Mouse (Mus musculus) cerebellum, adult 2 months (tissue): ENCODE measurements around the gene Homer2.

Experiments
- CTCF ChIP-seq: fragments of 200-500 bp; IDR thresholded peaks from 2 replicates; pipeline ENCODE4 v1.5.1; 2011; ENCODE audit warnings: low read depth, mild to moderate bottlenecking, control low read depth, low read length, moderate library complexity, borderline replicate concordance; ENCODE audit not compliant: insufficient read depth
- POLR2A ChIP-seq: fragments of 200-500 bp; IDR thresholded peaks from 2 replicates; pipeline ENCODE4 v1.6.1; 2011; ENCODE audit warnings: low read length, control low read depth, borderline replicate concordance; ENCODE audit not compliant: insufficient read depth

DNA sequence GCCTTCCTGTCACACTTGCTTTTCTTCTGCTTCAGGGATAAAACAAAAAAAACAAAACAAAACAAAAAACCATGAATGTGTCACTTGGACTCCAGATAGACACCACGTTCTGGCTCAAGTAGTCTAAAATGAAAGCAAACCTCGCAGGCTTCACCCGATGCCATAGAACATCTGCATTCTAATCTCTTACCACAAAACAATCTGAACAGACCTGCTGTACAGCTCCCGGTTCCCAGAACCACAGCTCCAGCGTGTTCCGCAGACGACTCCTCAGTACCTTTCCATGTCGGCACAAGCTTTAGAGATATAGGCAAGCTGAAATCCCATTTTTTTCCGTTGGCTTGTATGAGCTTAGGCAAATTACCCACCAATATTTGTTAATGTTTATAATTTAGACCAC, 22.5 kb upstream of the Homer2 start:
- no peak for TF ChIP-seq CTCF
- no peak for TF ChIP-seq POLR2A
